Mouse (Mus musculus) brain, embryonic 18.5 days (tissue): ENCODE results near the gene Inpp5k.
"Not testable (repeated sequence)": the region's sequence is repeated elsewhere in the genome, so short reads cannot be mapped to it uniquely, and the experiment has no call there.

Experiments used
- DNase-seq: peaks from one replicate; pipeline ENCODE4 v3.0.0-alpha.2; 2012; ENCODE audit warnings: low read depth, low spot score

Inpp5k gene

GRCm38 (mm10) chr11:75630645-75631229 is at the start of gene Inpp5k:
Gene Inpp5k, plus strand, starts transcription at chr11:75630988.
- DNase-seq: peak; percentile 96

- DNase-seq: no peak
Measured at GRCm38 (mm10) chr11:75581495-75582149, 49.2 kb upstream of the Inpp5k start.

- DNase-seq: no peak
Measured at GRCm38 (mm10) chr11:75583521-75583920, 47.3 kb upstream of the Inpp5k start.

GRCm38 (mm10) chr11:75585061-75585460 is 45.7 kb upstream of the Inpp5k start:
- DNase-seq: no peak

GRCm38 (mm10) chr11:75585978-75586377 is 44.8 kb upstream of the Inpp5k start:
- DNase-seq: no peak

- DNase-seq: no peak
Measured at GRCm38 (mm10) chr11:75586963-75587362, 43.8 kb upstream of the Inpp5k start.

GRCm38 (mm10) chr11:75587493-75588284 is 43.1 kb upstream of the Inpp5k start, which contains the start of gene Pitpna:
Gene Pitpna, plus strand, starts transcription at chr11:75588097.
- peak; percentile 79 for DNase-seq

GRCm38 (mm10) chr11:75588285-75588941 is 42.4 kb upstream of the Inpp5k start:
- DNase-seq: no peak

GRCm38 (mm10) chr11:75592612-75593011 is 38.2 kb upstream of the Inpp5k start:
- no peak for DNase-seq

- DNase-seq: no peak
Measured at GRCm38 (mm10) chr11:75594431-75594830, 36.4 kb upstream of the Inpp5k start.

GRCm38 (mm10) chr11:75595404-75595803 is 35.4 kb upstream of the Inpp5k start:
- DNase-seq: no peak

- no peak for DNase-seq
Measured at GRCm38 (mm10) chr11:75595816-75596215, 35.0 kb upstream of the Inpp5k start.

GRCm38 (mm10) chr11:75596726-75597255 is 34.0 kb upstream of the Inpp5k start:
- DNase-seq: no peak

GRCm38 (mm10) chr11:75598004-75598403 is 32.8 kb upstream of the Inpp5k start:
- DNase-seq: no peak

- DNase-seq: not testable (repeated sequence)
Measured at GRCm38 (mm10) chr11:75599802-75600201, 31.0 kb upstream of the Inpp5k start.

- DNase-seq: no peak
Measured at GRCm38 (mm10) chr11:75604826-75605225, 26.0 kb upstream of the Inpp5k start.

- no peak for DNase-seq
Measured at GRCm38 (mm10) chr11:75605318-75605717, 25.5 kb upstream of the Inpp5k start.

- no peak for DNase-seq
Measured at GRCm38 (mm10) chr11:75608776-75609175, 22.0 kb upstream of the Inpp5k start.

- no peak for DNase-seq
Measured at GRCm38 (mm10) chr11:75610021-75610420, 20.8 kb upstream of the Inpp5k start.

- DNase-seq: no peak
Measured at GRCm38 (mm10) chr11:75614769-75615168, 16.0 kb upstream of the Inpp5k start.

GRCm38 (mm10) chr11:75615556-75615955 is 15.2 kb upstream of the Inpp5k start:
- no peak for DNase-seq

GRCm38 (mm10) chr11:75619133-75619532 is 11.7 kb upstream of the Inpp5k start:
- DNase-seq: no peak
